Mouse (Mus musculus) ES-E14 (cell line): ENCODE results near the gene Olfr223. TPM values are rescaled to one million over a fixed set of nuclear protein-coding genes. Genes with fewer than 3 reads are reported as not detected.

Source experiments
- DNase-seq: peaks from one replicate; pipeline ENCODE4 v3.0.0-alpha.2; 2013; ENCODE audit warnings: low read depth, low spot score
- H3K27ac ChIP-seq: 2 replicates; pipeline ENCODE4 v1.5.1; 2012; ENCODE audit warnings: low read depth, mild to moderate bottlenecking, low read length, moderate library complexity, mixed read lengths; ENCODE audit not compliant: poor library complexity, insufficient read depth, severe bottlenecking
- H3K36me3 ChIP-seq: 2 replicates; pipeline ENCODE4 v1.6.1; 2012; ENCODE audit warnings: mild to moderate bottlenecking, low read length, moderate library complexity, mixed read lengths; ENCODE audit not compliant: control insufficient read depth, poor library complexity, insufficient read depth, severe bottlenecking
- H3K4me1 ChIP-seq, 2 experiments: fragments of 150-350 bp in 1 of 2; sonication (generic) in 1 of 2; 2 replicates each; pipeline ENCODE4 v1.6.1; 2012; ENCODE audit warnings: low read length in 2 of 2, mild to moderate bottlenecking in 1 of 2, mixed read lengths in 1 of 2; ENCODE audit not compliant: control insufficient read depth in 2 of 2, insufficient read depth in 2 of 2, poor library complexity in 1 of 2
- H3K4me3 ChIP-seq, 2 experiments: fragments of 150-350 bp in 1 of 2; sonication (generic) in 1 of 2; 2 replicates each; pipeline ENCODE4 v1.5.1; 2012; ENCODE audit warnings: low read length in 2 of 2, low read depth in 1 of 2, mild to moderate bottlenecking in 1 of 2, mixed read lengths in 1 of 2; ENCODE audit not compliant: insufficient read depth in 1 of 2, poor library complexity in 1 of 2, severe bottlenecking in 1 of 2
- H3K9ac ChIP-seq: 2 replicates; pipeline ENCODE4 v1.6.1; 2012; ENCODE audit warnings: low read depth, mild to moderate bottlenecking, low read length, mixed read lengths; ENCODE audit not compliant: poor library complexity, insufficient read depth, severe bottlenecking
- H3K9me3 ChIP-seq: fragments of 150-350 bp; sonication (generic); 2 replicates; pipeline ENCODE4 v1.6.1; 2012; ENCODE audit warnings: low read depth, mild to moderate bottlenecking, low read length; ENCODE audit not compliant: control insufficient read depth, insufficient read depth
- CHD2 ChIP-seq: IDR thresholded peaks from 2 replicates; pipeline ENCODE4 v1.6.1; 2014; ENCODE audit warnings: mild to moderate bottlenecking, low read depth, low read length, inconsistent platforms
- HCFC1 ChIP-seq: IDR thresholded peaks from 2 replicates; pipeline ENCODE4 v1.6.1; 2012; ENCODE audit warnings: low read length, inconsistent platforms, borderline replicate concordance; ENCODE audit not compliant: insufficient read depth
- MAFK ChIP-seq: IDR thresholded peaks from 2 replicates; pipeline ENCODE4 v1.6.1; 2014; ENCODE audit warnings: mild to moderate bottlenecking, low read depth, low read length, inconsistent platforms; ENCODE audit not compliant: insufficient read depth
- ZC3H11A ChIP-seq: IDR thresholded peaks from 2 replicates; pipeline ENCODE4 v1.6.1; 2012; ENCODE audit warnings: low read depth, mild to moderate bottlenecking, inconsistent platforms, low read length, borderline replicate concordance
- ZNF384 ChIP-seq: IDR thresholded peaks from 2 replicates; pipeline ENCODE4 v1.6.1; 2012; ENCODE audit warnings: low read depth, low read length, inconsistent platforms
- in situ Hi-C, 2 experiments: fragments of 600-800 bp; cut with MboI; formaldehyde crosslinking; loops; one replicate each; pipeline ENCODE4 v1.15.1; 2025; ENCODE audit warnings: low sequenced_read_pairs in 2 of 2, inconsistent platforms in 1 of 2; ENCODE audit not compliant: unreplicated experiment in 2 of 2
- total RNA-seq: library from RNA; depleted of rRNA; stranded (reverse); fragments of 300-350 nt; gene quantifications from 2 replicates; pipeline ENCODE4 v1.2.3, GENCODE M21; 2012; rRNA removed

The Olfr223 gene
- total RNA-seq, 1 experiment = not detected

DNA sequence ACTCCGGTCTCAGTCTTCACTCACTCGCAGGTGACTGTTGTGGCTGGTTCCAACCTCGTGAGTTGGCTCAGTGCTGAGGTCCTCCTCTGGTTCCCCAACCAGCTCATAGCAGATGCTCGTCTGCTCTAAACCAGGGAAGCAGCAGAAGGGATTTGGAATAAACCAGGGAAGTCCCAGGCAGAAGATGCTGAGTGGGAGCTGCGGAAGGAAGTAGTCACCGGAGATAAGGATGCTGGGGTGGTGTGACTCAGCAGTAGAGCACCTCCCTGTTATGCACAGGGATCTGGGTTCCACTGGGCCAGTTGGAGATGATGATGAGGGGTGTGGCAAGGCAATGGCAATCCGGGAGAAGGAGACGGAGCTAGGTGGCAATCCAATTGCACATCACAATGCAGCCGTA is 49.1 kb downstream of the Olfr223 start:
- in situ Hi-C loops = no loop called here
- H3K9ac ChIP-seq = no peak overlapping the region
- no peak for DNase-seq

DNA sequence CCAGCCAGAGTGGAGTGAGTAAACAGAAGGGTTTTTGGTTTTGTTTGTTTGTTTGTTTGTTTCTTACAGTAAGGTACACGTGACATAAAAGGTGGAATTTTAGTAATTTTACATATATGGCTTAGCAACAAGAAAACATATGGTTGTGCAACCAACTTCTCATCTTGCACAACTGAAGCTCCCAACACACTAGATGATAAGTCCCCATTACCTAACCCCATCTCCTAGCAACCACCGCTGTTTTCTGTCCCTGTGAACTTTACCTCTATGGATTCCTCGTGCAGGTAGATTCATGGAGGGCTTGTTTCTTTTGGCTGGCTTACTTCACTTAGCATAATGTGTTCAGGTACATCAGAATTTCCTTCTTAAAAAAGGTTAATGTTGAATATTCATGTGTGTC is 49.7 kb downstream of the Olfr223 start:
- Histone ChIP-seq H3K9me3 (no peaks in the 10 kb centered on the region), H3K36me3 (no peaks in the 10 kb centered on the region), H3K4me3 (no peak overlapping the region), H3K27ac (no peak overlapping the region), H3K4me1 (no peaks in the 10 kb centered on the region), H3K9ac (no peak overlapping the region)
- in situ Hi-C loops = no loop called here
- DNase-seq = no peak
- TF ChIP-seq ZC3H11A (no peak), CHD2 (no peak), HCFC1 (no peak), ZNF384 (no peak), MAFK (no peak)

More for the DNA sequence above, 49.1 kb downstream of the Olfr223 start:
- H3K36me3 ChIP-seq = no peaks in the 10 kb centered on the region
- no peaks in the 10 kb centered on the region for H3K9me3 ChIP-seq
- no peak overlapping the region for H3K27ac ChIP-seq
- H3K4me3 ChIP-seq = no peak overlapping the region
- H3K4me1 ChIP-seq = no peaks in the 10 kb centered on the region
- TF ChIP-seq MAFK (0 out of 2 replicates have a peak, but pooled peaks have one; percentile 4), ZNF384 (no peak), HCFC1 (no peak), ZC3H11A (no peak)

DNA sequence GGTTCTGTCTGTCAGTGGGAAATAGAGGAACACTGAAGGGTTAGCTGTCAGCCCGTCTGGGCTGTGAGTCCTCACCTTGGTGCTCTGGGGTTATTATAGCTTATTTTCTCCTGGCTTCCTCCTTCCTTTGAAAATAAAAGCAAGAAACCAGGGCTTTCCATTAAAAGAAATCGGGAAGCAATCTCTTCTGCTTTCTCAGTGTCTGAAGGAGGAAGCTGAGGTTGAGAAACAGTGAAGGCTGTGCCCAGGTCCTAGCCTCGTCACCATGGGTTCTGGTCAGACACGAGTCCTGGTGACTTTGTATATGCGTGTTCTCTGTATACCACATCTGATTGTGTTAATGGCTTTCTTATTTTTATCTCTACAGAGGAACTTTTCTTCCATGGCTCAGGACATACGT is 50.6 kb downstream of the Olfr223 start:
- Histone ChIP-seq H3K36me3 (no peaks in the 10 kb centered on the region), H3K9me3 (no peaks in the 10 kb centered on the region)
- in situ Hi-C loops = no loop called here

DNA sequence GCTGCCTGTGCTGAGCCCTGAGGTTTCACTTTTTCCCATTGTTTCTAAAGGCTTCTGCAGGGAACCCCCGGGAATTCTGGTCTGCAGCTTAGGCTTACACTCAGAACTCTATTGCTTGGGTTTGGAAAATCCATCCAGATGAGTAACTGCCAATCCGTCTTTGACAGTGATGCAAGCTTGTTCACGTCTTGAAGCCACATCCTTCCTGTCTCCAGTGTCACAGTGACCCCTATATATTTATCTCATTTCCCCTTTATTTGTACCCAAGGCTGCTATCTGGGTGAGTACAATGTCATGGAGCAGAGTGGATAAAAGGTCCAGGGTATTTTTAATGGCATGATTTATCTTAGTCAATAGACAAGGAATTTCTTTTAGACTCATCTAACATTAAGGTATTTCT is 51.8 kb downstream of the Olfr223 start, which contains the start of gene Nlrp3:
TSS of gene Nlrp3 (plus strand) at position 245 of the 400 bp plus-strand sequence.
- DNase-seq = no peak
- Histone ChIP-seq H3K9me3 (no peaks in the 10 kb centered on the region), H3K9ac (no peak within 1 kb of the TSS), H3K27ac (no peak within 1 kb of the TSS), H3K36me3 (no peaks in the 10 kb centered on the region), H3K4me1 (0 out of 4 replicates have a peak, but pooled peaks cover 0 to 2% of the 10 kb centered on the region in 2 experiments), H3K4me3 (no peak within 1 kb of the TSS)
- no peak for TF ChIP-seq ZNF384
- in situ Hi-C loops = no loop called here

More for the DNA sequence above, 50.6 kb downstream of the Olfr223 start:
- Histone ChIP-seq H3K9ac (no peak overlapping the region), H3K27ac (no peak overlapping the region), H3K4me1 (0 out of 4 replicates have a peak, but pooled peaks cover 0 to 2% of the 10 kb centered on the region in 2 experiments), H3K4me3 (no peak overlapping the region)
- no peak for TF ChIP-seq CHD2
- TF ChIP-seq ZNF384 = no peak
- TF ChIP-seq MAFK = no peak
- TF ChIP-seq ZC3H11A = no peak
- TF ChIP-seq HCFC1 = no peak
- DNase-seq = no peak

DNA sequence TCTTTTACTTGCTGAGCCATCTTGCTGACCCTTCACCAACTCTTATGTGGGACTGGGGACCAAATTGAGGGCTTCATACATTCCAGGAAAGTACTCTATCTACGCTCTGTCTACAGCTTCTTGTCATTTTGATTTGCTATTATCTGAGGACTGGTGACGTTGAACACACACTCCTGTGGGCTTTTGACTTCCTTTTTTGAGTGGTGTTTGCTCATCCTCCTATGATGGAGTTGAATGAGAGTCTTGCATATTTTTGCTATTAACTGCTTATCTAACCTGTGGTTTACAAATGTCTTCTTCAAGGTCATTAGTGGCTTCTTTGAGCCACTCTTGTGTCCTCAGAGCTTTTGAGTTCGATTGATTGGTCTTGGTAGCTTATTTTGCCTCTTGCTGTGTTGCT is 53.0 kb downstream of the Olfr223 start:
- Histone ChIP-seq H3K4me1 (0 out of 4 replicates have a peak, but pooled peaks cover 0 to 2% of the 10 kb centered on the region in 2 experiments), H3K9ac (no peak overlapping the region), H3K4me3 (no peak overlapping the region), H3K27ac (no peak overlapping the region), H3K9me3 (no peaks in the 10 kb centered on the region), H3K36me3 (no peaks in the 10 kb centered on the region)
- DNase-seq = no peak
- in situ Hi-C loops = no loop called here
- TF ChIP-seq HCFC1 (no peak), ZC3H11A (no peak), CHD2 (no peak), ZNF384 (no peak), MAFK (no peak)

Other genes with a start within 250 kb of the Olfr223 start
- gene Prss38, start 217.6 kb downstream of the Olfr223 start, total RNA-seq = 0.53 and 1.5 TPM in 2 replicates
- 14.1 and 14.7 TPM in 2 replicates for gene Jmjd4, start 143.2 kb downstream of the Olfr223 start, total RNA-seq
- gene Snap47, start 142.1 kb downstream of the Olfr223 start, total RNA-seq = 44.3 and 60.5 TPM in 2 replicates
- 4.8 and 5.9 TPM in 2 replicates for gene Zfp867, start 120.8 kb downstream of the Olfr223 start, total RNA-seq
- gene Zkscan17, start 66.5 kb downstream of the Olfr223 start, total RNA-seq = 22.5 and 22.6 TPM in 2 replicates
- 0.09 and 0.21 TPM in 2 replicates for gene Nlrp3, start 51.7 kb downstream of the Olfr223 start, total RNA-seq
- not detected in 2 replicates for gene Olfr222, start 17.1 kb downstream of the Olfr223 start, total RNA-seq
- gene Mprip, start 68.0 kb upstream of the Olfr223 start, total RNA-seq = 112 and 138 TPM in 2 replicates
- 9.0 and 16.5 TPM in 2 replicates for gene Pld6, start 194.4 kb upstream of the Olfr223 start, total RNA-seq
- gene Flcn, start 216.7 kb upstream of the Olfr223 start, total RNA-seq = 24.6 and 30.7 TPM in 2 replicates
- 5.7 and 7.8 TPM in 2 replicates for gene Nt5m, start 246.2 kb upstream of the Olfr223 start, total RNA-seq
- 106 and 133 TPM in 2 replicates for gene Cops3, start 246.5 kb upstream of the Olfr223 start, total RNA-seq